Mouse (Mus musculus): ENCODE data around the gene Vps25. TPM values are rescaled to one million over a fixed set of nuclear protein-coding genes. Genes with fewer than 3 reads are reported as not detected.

The Vps25 gene
- total RNA-seq, 1 experiment: 105 TPM

DNA sequence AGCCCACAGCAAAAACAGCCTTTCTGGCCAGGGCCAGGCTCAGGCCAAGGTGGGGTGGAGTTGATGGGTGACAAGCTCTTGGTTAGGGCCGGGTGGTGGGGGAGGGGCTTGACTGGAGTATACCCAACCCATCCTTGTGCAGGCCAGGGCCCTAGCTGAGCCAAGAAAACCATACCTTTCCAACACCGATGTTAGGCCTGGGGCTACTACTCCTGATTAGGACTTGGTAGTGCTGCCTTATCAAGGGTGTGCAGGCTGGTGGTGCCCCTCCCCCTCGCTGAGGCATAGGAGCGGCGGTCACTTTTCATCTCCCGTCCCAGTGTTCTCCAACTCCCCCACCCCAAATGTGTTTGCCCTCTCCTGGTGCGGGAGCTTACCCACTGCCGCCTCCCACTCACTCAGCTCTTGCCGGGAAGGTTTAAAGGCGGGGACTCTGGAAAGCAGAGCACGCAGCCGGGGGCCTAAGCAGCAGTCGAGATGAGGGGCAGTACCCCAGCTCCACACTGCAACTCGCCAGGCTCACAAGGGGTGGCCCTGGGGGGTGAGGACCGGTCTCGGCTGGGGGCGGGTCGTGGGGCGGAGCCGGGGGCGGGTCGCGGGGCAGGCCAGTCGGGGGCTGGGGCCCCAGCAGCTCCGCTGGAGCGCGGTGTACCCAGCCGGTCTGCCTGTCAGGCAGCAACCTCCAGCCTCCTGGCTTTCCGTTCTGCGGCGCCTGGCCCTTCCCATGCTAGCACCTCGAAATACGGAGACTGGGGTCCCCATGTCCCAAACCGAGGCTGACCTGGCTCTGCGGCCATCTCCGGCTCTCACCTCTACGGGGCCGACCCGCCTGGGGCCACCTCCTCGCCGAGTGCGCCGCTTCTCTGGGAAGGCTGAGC, 6.7 kb downstream of the Vps25 start, which contains the start of gene Wnk4:
Gene Wnk4 (plus strand): TSS at position 620 of the 878 bp plus-strand sequence.
- Histone ChIP-seq H3K9me3 (ENCODE audit: control insufficient read depth, insufficient read depth, low read depth, low read length) (no peaks in the 10 kb centered on the region), H3K4me3 (ENCODE audit: insufficient read depth in 1 of 2, low read depth in 1 of 2, low read length in 2 of 2, poor library complexity in 1 of 2, severe bottlenecking in 1 of 2) (peak within 1 kb of the TSS; percentile 61 to 64), H3K4me1 (ENCODE audit: control insufficient read depth in 2 of 2, insufficient read depth in 2 of 2, low read length in 2 of 2, poor library complexity in 1 of 2) (peaks cover 0 to 28% of the 10 kb centered on the region in 2 experiments; a peak in 2 of 4 replicates), H3K27ac (ENCODE audit: insufficient read depth, low read depth, low read length, poor library complexity, severe bottlenecking) (no peak within 1 kb of the TSS), H3K36me3 (ENCODE audit: control insufficient read depth, insufficient read depth, low read length, poor library complexity, severe bottlenecking) (peaks cover 4% of the 10 kb centered on the region), H3K9ac (ENCODE audit: insufficient read depth, low read depth, low read length, poor library complexity, severe bottlenecking) (peak within 1 kb of the TSS; percentile 45; the same call in 1 of the 2 replicates)
- TF ChIP-seq CHD2 (IDR thresholded peaks at IDR 0.05; ENCODE audit: low read depth, low read length) (no peak), ZNF384 (IDR thresholded peaks at IDR 0.05; ENCODE audit: low read depth, low read length) (no peak), HCFC1 (IDR thresholded peaks at IDR 0.05; ENCODE audit: borderline replicate concordance, insufficient read depth, low read length) (no peak), MAFK (IDR thresholded peaks at IDR 0.05; ENCODE audit: insufficient read depth, low read depth, low read length) (no peak), ZC3H11A (IDR thresholded peaks at IDR 0.05; ENCODE audit: borderline replicate concordance, low read depth, low read length) (no peak)
- in situ Hi-C loops (cut with MboI; ENCODE audit: low sequenced_read_pairs in 2 of 2, unreplicated experiment in 2 of 2): no loop called here
- peak; percentile 65 for DNase-seq (ENCODE audit: low read depth, low spot score)

DNA sequence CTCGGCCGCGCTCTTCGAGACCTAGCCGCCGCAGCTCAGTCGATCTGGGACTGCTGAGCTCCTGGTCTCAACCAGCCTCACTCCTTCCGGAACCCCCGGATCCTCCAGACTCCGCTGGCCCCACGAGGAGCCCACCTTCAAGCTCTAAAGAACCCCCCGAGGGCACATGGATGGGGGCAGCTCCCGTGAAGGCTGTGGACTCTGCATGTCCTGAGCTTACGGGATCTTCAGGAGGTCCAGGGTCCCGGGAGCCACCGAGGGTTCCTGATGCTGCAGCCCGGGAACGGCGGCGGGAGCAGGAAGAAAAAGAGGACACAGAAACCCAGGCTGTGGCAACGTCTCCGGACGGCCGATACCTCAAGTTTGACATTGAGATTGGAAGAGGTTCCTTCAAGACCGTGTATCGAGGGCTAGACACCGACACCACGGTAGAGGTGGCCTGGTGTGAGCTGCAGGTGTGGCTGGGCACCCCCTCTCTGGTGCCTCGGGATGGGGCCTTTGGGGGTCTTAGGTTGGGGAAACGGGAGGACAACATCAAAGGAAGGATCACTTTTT, 7.4 kb downstream of the Vps25 start:
- TF ChIP-seq ZNF384 (IDR thresholded peaks at IDR 0.05; ENCODE audit: low read depth, low read length) (no peak), ZC3H11A (IDR thresholded peaks at IDR 0.05; ENCODE audit: borderline replicate concordance, low read depth, low read length) (no peak), MAFK (IDR thresholded peaks at IDR 0.05; ENCODE audit: insufficient read depth, low read depth, low read length) (no peak), HCFC1 (IDR thresholded peaks at IDR 0.05; ENCODE audit: borderline replicate concordance, insufficient read depth, low read length) (no peak), CHD2 (IDR thresholded peaks at IDR 0.05; ENCODE audit: low read depth, low read length) (no peak)
- in situ Hi-C loops (cut with MboI; ENCODE audit: low sequenced_read_pairs in 2 of 2, unreplicated experiment in 2 of 2): no loop called here
- Histone ChIP-seq H3K4me1 (ENCODE audit: control insufficient read depth in 2 of 2, insufficient read depth in 2 of 2, low read length in 2 of 2, poor library complexity in 1 of 2) (peaks cover 0 to 30% of the 10 kb centered on the region in 2 experiments; a peak in 2 of 4 replicates), H3K36me3 (ENCODE audit: control insufficient read depth, insufficient read depth, low read length, poor library complexity, severe bottlenecking) (peaks cover 3% of the 10 kb centered on the region), H3K9me3 (ENCODE audit: control insufficient read depth, insufficient read depth, low read depth, low read length) (no peaks in the 10 kb centered on the region), H3K27ac (ENCODE audit: insufficient read depth, low read depth, low read length, poor library complexity, severe bottlenecking) (no peak overlapping the region), H3K4me3 (ENCODE audit: insufficient read depth in 1 of 2, low read depth in 1 of 2, low read length in 2 of 2, poor library complexity in 1 of 2, severe bottlenecking in 1 of 2) (peak overlapping the region; percentile 61 to 64), H3K9ac (ENCODE audit: insufficient read depth, low read depth, low read length, poor library complexity, severe bottlenecking) (peak overlapping the region; percentile 45; the same call in 1 of the 2 replicates)
- no peak for DNase-seq (ENCODE audit: low read depth, low spot score)

DNA sequence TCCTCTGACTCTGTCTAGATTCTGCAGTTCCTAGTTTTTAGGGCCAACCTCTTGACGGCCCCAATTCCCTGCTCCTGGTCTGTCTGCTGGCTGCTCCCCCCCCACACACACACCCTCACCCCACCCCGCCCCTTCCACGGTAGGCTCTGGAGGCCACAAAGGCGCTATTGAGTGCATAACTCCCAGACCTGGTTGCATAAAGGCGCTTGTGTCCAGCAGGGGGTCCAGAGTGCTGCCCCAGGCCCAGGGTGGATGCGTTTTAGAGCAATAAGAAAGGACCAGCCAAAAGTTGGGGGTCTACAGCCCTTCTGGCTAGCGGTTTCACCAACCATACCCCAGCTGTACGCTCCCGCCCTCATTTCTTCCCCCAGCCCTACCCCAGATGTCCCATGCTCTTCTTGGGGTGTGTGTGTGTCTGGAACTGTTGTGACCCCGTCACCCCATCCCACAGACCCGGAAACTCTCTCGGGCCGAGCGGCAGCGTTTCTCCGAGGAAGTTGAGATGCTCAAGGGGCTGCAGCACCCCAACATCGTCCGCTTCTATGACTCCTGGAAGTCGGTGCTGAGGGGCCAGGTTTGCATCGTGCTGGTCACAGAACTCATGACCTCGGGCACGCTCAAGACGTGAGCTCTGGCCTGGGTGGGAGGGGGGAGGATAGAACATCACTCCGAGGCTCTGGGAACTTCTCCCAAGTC, 8.9 kb downstream of the Vps25 start:
- H3K4me1 ChIP-seq (ENCODE audit: control insufficient read depth in 2 of 2, insufficient read depth in 2 of 2, low read length in 2 of 2, poor library complexity in 1 of 2): peaks cover 0 to 30% of the 10 kb centered on the region in 2 experiments; a peak in 2 of 4 replicates
- in situ Hi-C loops (cut with MboI; ENCODE audit: low sequenced_read_pairs in 2 of 2, unreplicated experiment in 2 of 2): no loop called here
- no peak overlapping the region for H3K27ac ChIP-seq (ENCODE audit: insufficient read depth, low read depth, low read length, poor library complexity, severe bottlenecking)
- no peak for TF ChIP-seq CHD2 (IDR thresholded peaks at IDR 0.05; ENCODE audit: low read depth, low read length)
- TF ChIP-seq MAFK (IDR thresholded peaks at IDR 0.05; ENCODE audit: insufficient read depth, low read depth, low read length): no peak
- no peak for TF ChIP-seq ZNF384 (IDR thresholded peaks at IDR 0.05; ENCODE audit: low read depth, low read length)
- TF ChIP-seq HCFC1 (IDR thresholded peaks at IDR 0.05; ENCODE audit: borderline replicate concordance, insufficient read depth, low read length): no peak
- TF ChIP-seq ZC3H11A (IDR thresholded peaks at IDR 0.05; ENCODE audit: borderline replicate concordance, low read depth, low read length): no peak
- no peak overlapping the region for H3K9ac ChIP-seq (ENCODE audit: insufficient read depth, low read depth, low read length, poor library complexity, severe bottlenecking)
- H3K4me3 ChIP-seq (ENCODE audit: insufficient read depth in 1 of 2, low read depth in 1 of 2, low read length in 2 of 2, poor library complexity in 1 of 2, severe bottlenecking in 1 of 2): peak overlapping the region in 1 of 2 experiments; percentile 21; a peak in 1 of 4 replicates
- peaks cover 2% of the 10 kb centered on the region for H3K36me3 ChIP-seq (ENCODE audit: control insufficient read depth, insufficient read depth, low read length, poor library complexity, severe bottlenecking)
- no peaks in the 10 kb centered on the region for H3K9me3 ChIP-seq (ENCODE audit: control insufficient read depth, insufficient read depth, low read depth, low read length)
- no peak for DNase-seq (ENCODE audit: low read depth, low spot score)

All from ES-E14 (cell line).